Mouse (Mus musculus) CD4-positive helper T cell, adult 2 months (primary cell): ENCODE results near the gene Man2b1.
"Not testable (repeated sequence)": the region's sequence is repeated elsewhere in the genome, so short reads cannot be mapped to it uniquely, and the experiment has no call there.

Experiments
- DNase-seq: peaks from one replicate; pipeline ENCODE4 v3.0.0-alpha.2; 2012; ENCODE audit warnings: low read depth, missing footprints, low spot score

The Man2b1 gene

GRCm38 (mm10) chr8:85119052-85119981, 36.2 kb downstream of the Man2b1 start:
- peak; percentile 54 for DNase-seq

- DNase-seq: not testable (repeated sequence)
These were observed 37.2 kb downstream of the Man2b1 start for GRCm38 (mm10) chr8:85120251-85120650.

GRCm38 (mm10) chr8:85122995-85123394, 39.9 kb downstream of the Man2b1 start, which contains the start of gene Zfp791:
TSS of gene Zfp791 (minus strand) at chr8:85123095.
- DNase-seq: no peak

- no peak for DNase-seq
These were observed 40.6 kb downstream of the Man2b1 start for GRCm38 (mm10) chr8:85123691-85124090.

- no peak for DNase-seq
These were observed 49.3 kb downstream of the Man2b1 start for GRCm38 (mm10) chr8:85132335-85132734.

- DNase-seq: not testable (repeated sequence)
These were observed 52.6 kb downstream of the Man2b1 start for GRCm38 (mm10) chr8:85135690-85136089.

- no peak for DNase-seq
These were observed 59.4 kb downstream of the Man2b1 start for GRCm38 (mm10) chr8:85142516-85142915.
